Mouse (Mus musculus): ENCODE measurements around the gene Lhx1.

The Lhx1 gene

GRCm38 (mm10) chr11:84480451-84480850 lies 44.9 kb downstream of the Lhx1 start:
- no peak for DNase-seq

- DNase-seq: no peak
Observed at GRCm38 (mm10) chr11:84476641-84477040, 48.7 kb downstream of the Lhx1 start.

- DNase-seq: no peak
Observed at GRCm38 (mm10) chr11:84475991-84476390, 49.3 kb downstream of the Lhx1 start.

GRCm38 (mm10) chr11:84473093-84473667 lies 52.2 kb downstream of the Lhx1 start:
- no peak for DNase-seq

Measured in kidney, adult 11 months (tissue).